Mouse (Mus musculus) midbrain, postnatal 0 days (tissue): Measurements from ENCODE around the gene Kcnk12. TPM values are rescaled to one million over a fixed set of nuclear protein-coding genes. Genes with fewer than 3 reads are reported as not detected.

Experiments
- ATAC-seq: fragments of 200-750 bp; cut with Nextera tagmentation; 2 replicates; pipeline ENCODE4 v1.8.0; 2017; ENCODE audit warnings: moderate number of reproducible peaks, mild to moderate bottlenecking, moderate TSS enrichment, moderate library complexity; ENCODE audit not compliant: low FRiP score
- DNase-seq: peaks from one replicate; pipeline ENCODE4 v3.0.0-alpha.2; 2015; ENCODE audit warnings: low spot score
- H3K27ac ChIP-seq: fragments of 300-500 bp; sonication (generic); 2 replicates; pipeline ENCODE4 v1.5.1; 2014; ENCODE audit warnings: low read depth, mild to moderate bottlenecking, low read length, mixed read lengths
- H3K27me3 ChIP-seq: fragments of 300-500 bp; sonication (generic); 2 replicates; pipeline ENCODE4 v1.6.1; 2014; ENCODE audit warnings: low read length, control low read depth, mixed read lengths; ENCODE audit not compliant: insufficient read depth
- H3K36me3 ChIP-seq: fragments of 300-500 bp; sonication (generic); 2 replicates; pipeline ENCODE4 v1.6.1; 2014; ENCODE audit warnings: low read length, control low read depth, mixed read lengths; ENCODE audit not compliant: insufficient read depth
- H3K4me1 ChIP-seq: fragments of 300-500 bp; sonication (generic); 2 replicates; pipeline ENCODE4 v1.6.1; 2014; ENCODE audit warnings: mild to moderate bottlenecking, control low read depth, antibody characterized with exemption, low read length, mixed read lengths; ENCODE audit not compliant: insufficient read depth
- H3K4me2 ChIP-seq: fragments of 300-500 bp; sonication (generic); 2 replicates; pipeline ENCODE4 v1.6.1; 2014; ENCODE audit warnings: low read depth, mild to moderate bottlenecking, low read length, mixed read lengths; ENCODE audit not compliant: poor library complexity, severe bottlenecking
- H3K4me3 ChIP-seq: fragments of 300-500 bp; sonication (generic); 2 replicates; pipeline ENCODE4 v1.5.1; 2014; ENCODE audit warnings: low read depth, mild to moderate bottlenecking, low read length, moderate library complexity
- H3K9ac ChIP-seq: fragments of 300-500 bp; sonication (generic); replicated peaks from 2 replicates; pipeline ENCODE4 v1.6.1; 2014; ENCODE audit warnings: mild to moderate bottlenecking, low read length, moderate library complexity, mixed read lengths; ENCODE audit not compliant: poor library complexity, severe bottlenecking
- H3K9me3 ChIP-seq: fragments of 300-500 bp; sonication (generic); 2 replicates; pipeline ENCODE4 v1.6.1; 2016; ENCODE audit warnings: low read length, control low read depth
- CTCF ChIP-seq: IDR thresholded peaks from 2 replicates; pipeline ENCODE4 v1.5.1; 2016; ENCODE audit warnings: antibody characterized with exemption, mild to moderate bottlenecking
- WGBS: fragments of 180-500 bp; shearing (Covaris S2); extraction: QIAGEN DNeasy Blood & Tissue Kit; methylation state at CpG from one replicate; pipeline ENCODE4 v1.1.7; 2014; 5-methylcytosine and 5-hydroxymethylcytosine counted together
- polyA plus RNA-seq: library from polyadenylated mRNA; unstranded; fragments of >200 nt; fragmentation: Nextera tagmentation; extraction: Ambion mirVana; gene quantifications from 2 replicates; pipeline ENCODE4 v1.2.1, GENCODE M21; 2015
- total RNA-seq: library from RNA; depleted of rRNA; stranded (reverse); fragments of >200 nt; gene quantifications from 2 replicates; pipeline ENCODE4 v1.2.3, GENCODE M21; 2014; rRNA removed

Kcnk12 gene
- total and polyA plus RNA-seq, 2 experiments from 2014 or later = 2.3 to 7.3 TPM

DNA sequence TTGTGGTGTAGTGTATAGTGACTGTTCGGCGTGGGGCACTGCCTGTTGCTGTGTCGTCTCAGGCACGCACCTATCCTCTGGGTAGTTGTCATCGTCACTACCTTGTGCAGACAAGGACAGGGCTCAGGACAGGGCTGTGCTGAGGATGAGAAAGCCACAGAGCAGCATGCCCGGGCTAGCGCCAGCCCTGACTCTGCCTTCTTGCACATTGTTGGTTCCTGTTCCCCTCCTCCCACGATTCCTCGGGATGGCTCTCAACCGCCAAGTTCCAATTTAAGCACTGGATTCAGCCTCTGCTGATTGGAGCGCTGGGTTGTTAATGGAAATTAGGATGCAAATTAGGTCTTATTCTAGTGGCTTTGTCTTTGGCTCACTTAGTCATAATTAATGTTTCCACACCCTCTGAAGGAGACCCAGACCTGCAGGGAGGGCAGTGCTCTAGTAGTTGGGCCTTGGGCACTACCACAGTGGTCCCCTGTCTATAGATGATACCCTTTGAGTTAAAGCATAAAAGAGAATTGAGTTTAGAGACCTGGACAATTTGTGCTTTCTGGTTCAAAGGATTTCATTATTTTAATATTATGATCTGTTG is 101.8 kb downstream of the Kcnk12 start:
- 83% methylated on average over 11 of the region's 11 CpGs for WGBS

More for the DNA sequence above, 101.8 kb downstream of the Kcnk12 start:
- no peak for ATAC-seq
- Histone ChIP-seq H3K4me2 (no peak overlapping the region), H3K27me3 (no peaks in the 10 kb centered on the region), H3K36me3 (0 out of 2 replicates have a peak, but pooled peaks cover 11% of the 10 kb centered on the region), H3K4me3 (no peak overlapping the region), H3K27ac (no peak overlapping the region), H3K9ac (no peak overlapping the region), H3K4me1 (no peaks in the 10 kb centered on the region), H3K9me3 (no peaks in the 10 kb centered on the region)
- no peak for TF ChIP-seq CTCF
- DNase-seq = no peak

Other genes with a start within 250 kb of the Kcnk12 start
- gene Epcam, start 162.0 kb downstream of the Kcnk12 start, total RNA-seq = 2.3 and 3.1 TPM in 2 replicates
- 4.7 and 5.2 TPM in 2 replicates for gene Epcam, start 162.0 kb downstream of the Kcnk12 start, polyA plus RNA-seq
- gene Msh2, start 125.7 kb downstream of the Kcnk12 start, total RNA-seq = 26.0 and 29.7 TPM in 2 replicates
- 41.0 and 47.1 TPM in 2 replicates for gene Msh2, start 125.7 kb downstream of the Kcnk12 start, polyA plus RNA-seq
- gene Rpl36-ps4, start 123.0 kb upstream of the Kcnk12 start, total RNA-seq = not detected in 2 replicates
- not detected in 2 replicates for gene Rpl36-ps4, start 123.0 kb upstream of the Kcnk12 start, polyA plus RNA-seq
- gene Msh6, start 177.1 kb upstream of the Kcnk12 start, total RNA-seq = 20.9 and 21.9 TPM in 2 replicates
- 17.4 and 17.6 TPM in 2 replicates for gene Msh6, start 177.1 kb upstream of the Kcnk12 start, polyA plus RNA-seq